Mouse (Mus musculus) MEL-GATA-1-ER (cell line): ENCODE data around the gene Aurkb.
A peak's percentile ranks its signal among the peaks of the same experiment; 100 is the strongest.
"Not testable (repeated sequence)": the region's sequence is repeated elsewhere in the genome, so short reads cannot be mapped to it uniquely, and the experiment has no call there.

ENCODE experiments used
- DNase-seq: peaks from one replicate; pipeline ENCODE4 v3.0.0-alpha.2; 2012; ENCODE audit warnings: low read depth; ENCODE audit errors: extremely low read depth

Gene Aurkb

GRCm38 (mm10) chr11:69045531-69046394 is at the start of gene Aurkb:
Aurkb (plus strand) TSS chr11:69045647.
- peak; percentile 90 for DNase-seq

- DNase-seq, result no peak
Observed at GRCm38 (mm10) chr11:68997080-68997479, 48.4 kb upstream of the Aurkb start.

- not testable (repeated sequence) for DNase-seq
Observed at GRCm38 (mm10) chr11:69002782-69003181, 42.7 kb upstream of the Aurkb start.

GRCm38 (mm10) chr11:69003592-69003991 is 41.9 kb upstream of the Aurkb start:
- no peak for DNase-seq

- DNase-seq, result no peak
Observed at GRCm38 (mm10) chr11:69005193-69005592, 40.3 kb upstream of the Aurkb start.

- DNase-seq, result not testable (repeated sequence)
Observed at GRCm38 (mm10) chr11:69006575-69006974, 38.9 kb upstream of the Aurkb start.

GRCm38 (mm10) chr11:69008182-69009121 is 37.0 kb upstream of the Aurkb start, which contains the start of gene Pfas:
Pfas (minus strand) TSS chr11:69008460.
- DNase-seq, result peak; percentile 97

GRCm38 (mm10) chr11:69009508-69009907 is 35.9 kb upstream of the Aurkb start:
- no peak for DNase-seq

- no peak for DNase-seq
Observed at GRCm38 (mm10) chr11:69010400-69011323, 34.8 kb upstream of the Aurkb start.

- DNase-seq, result not testable (repeated sequence)
Observed at GRCm38 (mm10) chr11:69011445-69011844, 34.0 kb upstream of the Aurkb start.

GRCm38 (mm10) chr11:69012071-69012601 is 33.3 kb upstream of the Aurkb start:
- DNase-seq, result peak; percentile 97

GRCm38 (mm10) chr11:69015644-69016441 is 29.6 kb upstream of the Aurkb start, which contains the start of gene Ctc1:
Ctc1 (plus strand) TSS chr11:69015911.
- DNase-seq, result peak; percentile 94

- DNase-seq, result no peak
Observed at GRCm38 (mm10) chr11:69016755-69017154, 28.7 kb upstream of the Aurkb start.

GRCm38 (mm10) chr11:69020691-69021090 is 24.8 kb upstream of the Aurkb start:
- DNase-seq, result no peak

- DNase-seq, result no peak
Observed at GRCm38 (mm10) chr11:69026562-69026961, 18.9 kb upstream of the Aurkb start.

GRCm38 (mm10) chr11:69028805-69029204 is 16.6 kb upstream of the Aurkb start:
- no peak for DNase-seq

GRCm38 (mm10) chr11:69033552-69033951 is 11.9 kb upstream of the Aurkb start:
- DNase-seq, result no peak

- DNase-seq, result no peak
Observed at GRCm38 (mm10) chr11:69034585-69034984, 10.9 kb upstream of the Aurkb start.

GRCm38 (mm10) chr11:69035411-69035810 is 10.0 kb upstream of the Aurkb start:
- DNase-seq, result no peak

- DNase-seq, result peak; percentile 89
Observed at GRCm38 (mm10) chr11:69035849-69036248, 9.6 kb upstream of the Aurkb start.
